In the genomic region with DNA sequence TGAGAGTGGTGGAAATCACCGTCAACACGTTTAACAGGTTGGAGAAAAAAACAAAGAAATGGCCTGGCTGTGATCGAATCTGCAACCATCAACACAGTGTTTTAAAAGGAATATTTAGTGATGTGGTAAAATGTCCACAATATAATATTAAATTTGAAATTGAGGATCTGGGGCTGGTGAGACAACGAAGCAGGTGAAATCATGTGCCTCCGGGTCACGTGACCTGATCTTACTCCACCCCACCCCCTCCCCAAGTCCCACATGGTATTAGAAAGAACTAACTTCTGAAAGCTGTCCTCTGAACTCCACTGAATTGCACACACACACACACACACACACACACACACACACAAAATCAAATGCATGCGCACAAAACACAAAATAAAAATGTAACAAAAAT, we compare ENCODE assay signal across 34 mouse cellular contexts.
"Had no signal": no experiment of that assay in that cellular context is flagged by ENCODE, and none has a peak within 500 bp of the region (broad histone marks: within the 10 kb centered on the region; RNA-seq: fewer than 3 reads in every experiment).

No protein-coding gene starts in this region.

- H3K4me2 ChIP-seq: heart, embryonic 11.5 days; heart, embryonic 12.5 days; heart, embryonic 13.5 days; heart, embryonic 15.5 days; hindbrain, embryonic 12.5 days; hindbrain, embryonic 13.5 days; hindbrain, embryonic 15.5 days; intestine, embryonic 15.5 days; kidney, embryonic 15.5 days had no signal

- ATAC-seq: hindbrain, embryonic 16.5 days; hindbrain, postnatal 0 days; inflammation-experienced regulatory T-cells, adult 6 months; intestine, embryonic 15.5 days; intestine, embryonic 16.5 days; intestine, postnatal 0 days had no signal

- H3K9ac ChIP-seq: heart, embryonic 12.5 days; heart, embryonic 13.5 days; heart, embryonic 15.5 days; hindbrain, embryonic 12.5 days; hindbrain, embryonic 13.5 days; hindbrain, embryonic 15.5 days; intestine, embryonic 15.5 days; kidney, embryonic 15.5 days had no signal

- H3K27me3 ChIP-seq: heart, embryonic 12.5 days; heart, embryonic 13.5 days; heart, embryonic 15.5 days; hindbrain, embryonic 13.5 days; hindbrain, embryonic 15.5 days; intestine, embryonic 15.5 days; kidney, embryonic 15.5 days had no signal

- H3K4me3 ChIP-seq: heart, embryonic 10.5 days; heart, embryonic 12.5 days; heart, embryonic 13.5 days; heart, embryonic 15.5 days; hindbrain, embryonic 10.5 days; hindbrain, embryonic 12.5 days; hindbrain, embryonic 13.5 days; hindbrain, embryonic 15.5 days; intestine, embryonic 15.5 days; kidney, embryonic 15.5 days; layer of hippocampus, adult 2 months had no signal

- DNase-seq: heart, postnatal 10 days; heart, postnatal 14 days; heart, postnatal 36 days; heart, postnatal 4 days; kidney, adult 11 months; kidney, adult 18-20 months; kidney, adult 2 months; kidney, adult 8-10 months; kidney, adult 9 months; kidney, postnatal 10 days; kidney, postnatal 14 days; kidney, postnatal 25 days; kidney, postnatal 36 days; kidney, postnatal 4 days; layer of hippocampus, adult 9-11 months; layer of hippocampus, postnatal 36 days had no signal

- H3K9me3 ChIP-seq: heart, embryonic 10.5 days; heart, embryonic 12.5 days; heart, embryonic 13.5 days; heart, embryonic 15.5 days; hindbrain, embryonic 10.5 days; hindbrain, embryonic 12.5 days; hindbrain, embryonic 13.5 days; hindbrain, embryonic 15.5 days; intestine, embryonic 15.5 days; kidney, embryonic 15.5 days had no signal

- H3K27ac ChIP-seq: heart, embryonic 10.5 days; heart, embryonic 13.5 days; heart, embryonic 15.5 days; hindbrain, embryonic 10.5 days; hindbrain, embryonic 12.5 days; hindbrain, embryonic 13.5 days; hindbrain, embryonic 15.5 days; hindbrain, postnatal 0 days; intestine, embryonic 15.5 days; kidney, embryonic 15.5 days; kidney, postnatal 0 days; layer of hippocampus, adult 2 months had no signal

- H3K36me3 ChIP-seq: heart, embryonic 10.5 days; heart, embryonic 12.5 days; heart, embryonic 13.5 days; heart, embryonic 15.5 days; hindbrain, embryonic 10.5 days; hindbrain, embryonic 12.5 days; hindbrain, embryonic 13.5 days; hindbrain, embryonic 15.5 days; intestine, embryonic 15.5 days; kidney, embryonic 15.5 days had no signal
